Mouse (Mus musculus) bone marrow macrophage, adult 2 months (primary cell): ENCODE measurements around the gene 4930404N11Rik.

Source experiments
- CTCF ChIP-seq: IDR thresholded peaks from 2 replicates; pipeline ENCODE4 v1.5.1; 2012; ENCODE audit warnings: low read depth, mild to moderate bottlenecking, low read length, moderate library complexity
- POLR2A ChIP-seq: IDR thresholded peaks from 2 replicates; pipeline ENCODE4 v1.6.1; 2012; ENCODE audit warnings: mild to moderate bottlenecking, low read depth, low read length, borderline replicate concordance

- TF ChIP-seq CTCF (peak; percentile 35; the same call in 1 of the 2 replicates), POLR2A (no peak)
These were observed 43.3 kb upstream of the 4930404N11Rik start for GRCm38 (mm10) chr10:81408871-81409291.
